Mouse (Mus musculus): ENCODE results near the gene Lyrm7. TPM values are rescaled to one million over a fixed set of nuclear protein-coding genes. Genes with fewer than 3 reads are reported as not detected.

Lyrm7 gene
- polyA plus RNA-seq, 1 experiment from 2014 or later = 6.7 TPM

DNA sequence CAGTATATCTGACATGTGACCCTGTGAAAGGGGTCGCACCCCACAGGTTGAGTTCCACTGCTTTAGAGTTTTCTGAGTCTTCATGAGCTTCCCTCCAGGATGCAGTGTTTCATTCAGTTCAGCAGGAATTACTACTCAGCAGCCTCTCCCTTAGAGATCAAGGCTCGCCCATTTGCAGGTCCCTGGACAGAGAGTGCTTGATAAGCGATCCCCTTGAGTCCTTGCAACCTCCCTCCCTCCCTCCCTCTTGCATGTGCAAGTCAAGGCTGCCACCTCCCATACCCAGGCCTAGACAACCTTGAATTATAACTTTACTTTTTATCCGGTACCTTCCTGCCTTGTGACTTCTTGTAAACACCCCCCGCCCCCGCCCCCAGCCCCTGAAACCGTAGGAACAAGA is 41.2 kb downstream of the Lyrm7 start:
- Histone ChIP-seq H3K9me3 (ENCODE audit: control insufficient read depth, low read length) (no peaks in the 10 kb centered on the region), H3K36me3 (ENCODE audit: control insufficient read depth, insufficient read depth, low read length) (no peaks in the 10 kb centered on the region), H3K27me3 (ENCODE audit: control insufficient read depth, insufficient read depth, low read length) (no peaks in the 10 kb centered on the region), H3K4me3 (ENCODE audit: low read length) (no peak overlapping the region), H3K9ac (ENCODE audit: low read depth, low read length) (no peak overlapping the region), H3K4me1 (ENCODE audit: control insufficient read depth, insufficient read depth, low read length) (no peaks in the 10 kb centered on the region), H3K4me2 (replicated peaks; ENCODE audit: low read depth, low read length) (no peak overlapping the region), H3K27ac (ENCODE audit: low read depth, low read length) (no peak overlapping the region)
- WGBS = 60% methylated on average over 7 of the region's 7 CpGs
- no peak for ATAC-seq (ENCODE audit: low FRiP score, low TSS enrichment)

GRCm38 (mm10) chr11:54817449-54817848 is 43.3 kb downstream of the Lyrm7 start:
- Histone ChIP-seq H3K4me1 (ENCODE audit: control insufficient read depth, insufficient read depth, low read length) (no peaks in the 10 kb centered on the region), H3K9ac (ENCODE audit: low read depth, low read length) (no peak overlapping the region), H3K27ac (ENCODE audit: low read depth, low read length) (no peak overlapping the region), H3K36me3 (ENCODE audit: control insufficient read depth, insufficient read depth, low read length) (no peaks in the 10 kb centered on the region), H3K27me3 (ENCODE audit: control insufficient read depth, insufficient read depth, low read length) (no peaks in the 10 kb centered on the region), H3K4me2 (replicated peaks; ENCODE audit: low read depth, low read length) (no peak overlapping the region), H3K4me3 (ENCODE audit: low read length) (no peak overlapping the region), H3K9me3 (ENCODE audit: control insufficient read depth, low read length) (no peaks in the 10 kb centered on the region)
- no peak for ATAC-seq (ENCODE audit: low FRiP score, low TSS enrichment)
- 78% methylated on average over 4 of the region's 4 CpGs for WGBS

GRCm38 (mm10) chr11:54815659-54816058 is 45.1 kb downstream of the Lyrm7 start:
- H3K4me1 ChIP-seq (ENCODE audit: control insufficient read depth, insufficient read depth, low read length) = no peaks in the 10 kb centered on the region
- H3K4me2 ChIP-seq (replicated peaks; ENCODE audit: low read depth, low read length) = no peak overlapping the region
- no peaks in the 10 kb centered on the region for H3K27me3 ChIP-seq (ENCODE audit: control insufficient read depth, insufficient read depth, low read length)
- H3K36me3 ChIP-seq (ENCODE audit: control insufficient read depth, insufficient read depth, low read length) = no peaks in the 10 kb centered on the region
- no peak overlapping the region for H3K9ac ChIP-seq (ENCODE audit: low read depth, low read length)
- H3K9me3 ChIP-seq (ENCODE audit: control insufficient read depth, low read length) = no peaks in the 10 kb centered on the region
- no peak for ATAC-seq (ENCODE audit: low FRiP score, low TSS enrichment)
- H3K4me3 ChIP-seq (ENCODE audit: low read length) = no peak overlapping the region
- no peak overlapping the region for H3K27ac ChIP-seq (ENCODE audit: low read depth, low read length)

DNA sequence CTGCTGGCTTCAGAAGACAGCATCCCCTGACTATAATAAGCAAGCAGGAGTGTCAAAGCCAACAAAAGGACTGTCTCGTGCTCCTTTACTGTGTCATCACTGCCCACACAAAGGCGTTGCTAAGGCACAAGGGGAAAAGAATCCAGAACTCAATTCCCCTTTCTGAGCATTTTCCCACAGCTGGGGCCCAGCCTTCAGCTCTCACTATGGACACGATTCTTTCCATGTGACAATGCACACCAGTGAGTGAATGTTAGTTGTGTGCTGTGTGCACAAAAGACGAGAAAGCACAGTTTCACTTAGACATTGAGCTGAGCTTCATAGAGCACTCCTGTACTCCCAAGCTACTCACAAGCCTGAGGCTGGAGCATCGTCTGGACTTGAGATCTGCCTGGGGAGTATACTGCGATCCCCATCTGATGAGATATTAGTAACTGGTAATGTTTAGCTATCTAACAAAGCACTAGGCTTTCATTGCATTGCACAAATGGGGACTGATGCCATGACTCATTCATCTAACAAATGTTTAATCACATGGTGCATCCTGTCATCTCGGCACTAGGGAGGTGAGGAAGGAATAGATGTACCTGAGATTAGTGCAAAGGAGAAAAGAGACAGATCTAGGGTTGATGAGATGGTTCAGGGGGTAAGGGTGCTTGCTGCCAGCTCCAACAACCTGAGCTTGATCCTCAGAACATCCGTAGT is 47.8 kb downstream of the Lyrm7 start:
- Histone ChIP-seq H3K36me3 (ENCODE audit: control insufficient read depth, insufficient read depth, low read length) (no peaks in the 10 kb centered on the region), H3K9ac (ENCODE audit: low read depth, low read length) (no peak overlapping the region), H3K9me3 (ENCODE audit: control insufficient read depth, low read length) (no peaks in the 10 kb centered on the region), H3K27me3 (ENCODE audit: control insufficient read depth, insufficient read depth, low read length) (no peaks in the 10 kb centered on the region), H3K4me2 (replicated peaks; ENCODE audit: low read depth, low read length) (no peak overlapping the region), H3K27ac (ENCODE audit: low read depth, low read length) (no peak overlapping the region), H3K4me1 (ENCODE audit: control insufficient read depth, insufficient read depth, low read length) (no peaks in the 10 kb centered on the region), H3K4me3 (ENCODE audit: low read length) (no peak overlapping the region)
- ATAC-seq (ENCODE audit: low FRiP score, low TSS enrichment) = no peak
- 64% methylated on average over 8 of the region's 8 CpGs for WGBS

DNA sequence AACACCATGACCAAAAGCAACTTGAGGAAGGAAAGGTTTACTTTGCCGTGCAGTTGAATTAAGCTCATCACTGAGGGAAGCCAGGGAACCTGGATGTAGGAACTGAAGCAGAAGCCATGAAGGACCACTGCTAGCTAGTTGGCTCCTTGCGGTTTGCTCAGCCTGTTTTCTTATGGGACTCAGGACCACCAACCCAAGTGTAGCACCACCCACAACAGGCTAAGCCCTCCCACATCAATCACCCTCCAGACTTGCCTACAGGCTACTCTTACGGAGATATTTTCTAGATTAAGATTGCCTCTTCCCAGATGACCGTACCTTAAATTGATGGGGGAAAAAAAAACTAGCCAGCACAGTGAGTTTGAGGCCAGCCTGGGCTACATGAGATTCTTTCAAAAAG is 48.4 kb downstream of the Lyrm7 start:
- Histone ChIP-seq H3K27ac (ENCODE audit: low read depth, low read length) (no peak overlapping the region), H3K27me3 (ENCODE audit: control insufficient read depth, insufficient read depth, low read length) (no peaks in the 10 kb centered on the region), H3K36me3 (ENCODE audit: control insufficient read depth, insufficient read depth, low read length) (no peaks in the 10 kb centered on the region), H3K9me3 (ENCODE audit: control insufficient read depth, low read length) (no peaks in the 10 kb centered on the region), H3K4me3 (ENCODE audit: low read length) (no peak overlapping the region), H3K4me1 (ENCODE audit: control insufficient read depth, insufficient read depth, low read length) (no peaks in the 10 kb centered on the region), H3K4me2 (replicated peaks; ENCODE audit: low read depth, low read length) (no peak overlapping the region), H3K9ac (ENCODE audit: low read depth, low read length) (no peak overlapping the region)
- WGBS = 62% methylated on average over 4 of the region's 4 CpGs
- no peak for ATAC-seq (ENCODE audit: low FRiP score, low TSS enrichment)

DNA sequence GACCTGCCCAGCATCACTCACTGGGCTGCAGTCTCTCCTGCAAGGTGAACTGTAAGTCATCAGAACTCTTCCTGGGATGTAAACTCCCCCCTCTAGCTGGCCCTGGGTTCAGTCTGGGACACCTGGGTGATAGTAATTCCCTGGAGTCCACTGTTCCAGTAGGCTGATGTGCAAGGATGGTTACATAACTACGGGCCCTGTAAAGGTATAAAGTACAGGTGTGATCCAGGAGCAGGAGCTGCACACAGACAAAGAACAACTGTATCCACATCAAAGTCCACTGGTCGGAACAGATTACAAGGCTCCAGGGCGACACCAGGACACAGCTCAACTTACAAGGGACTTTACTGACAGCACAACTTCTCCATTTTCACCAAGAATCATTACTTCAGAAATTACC is 49.7 kb downstream of the Lyrm7 start:
- Histone ChIP-seq H3K4me3 (ENCODE audit: low read length) (no peak overlapping the region), H3K4me2 (replicated peaks; ENCODE audit: low read depth, low read length) (no peak overlapping the region), H3K4me1 (ENCODE audit: control insufficient read depth, insufficient read depth, low read length) (no peaks in the 10 kb centered on the region), H3K36me3 (ENCODE audit: control insufficient read depth, insufficient read depth, low read length) (no peaks in the 10 kb centered on the region), H3K9ac (ENCODE audit: low read depth, low read length) (no peak overlapping the region), H3K9me3 (ENCODE audit: control insufficient read depth, low read length) (no peaks in the 10 kb centered on the region), H3K27ac (ENCODE audit: low read depth, low read length) (no peak overlapping the region), H3K27me3 (ENCODE audit: control insufficient read depth, insufficient read depth, low read length) (no peaks in the 10 kb centered on the region)
- ATAC-seq (ENCODE audit: low FRiP score, low TSS enrichment) = no peak
- whole genome bisulfite sequencing = 68% methylated on average over 3 of the region's 3 CpGs

DNA sequence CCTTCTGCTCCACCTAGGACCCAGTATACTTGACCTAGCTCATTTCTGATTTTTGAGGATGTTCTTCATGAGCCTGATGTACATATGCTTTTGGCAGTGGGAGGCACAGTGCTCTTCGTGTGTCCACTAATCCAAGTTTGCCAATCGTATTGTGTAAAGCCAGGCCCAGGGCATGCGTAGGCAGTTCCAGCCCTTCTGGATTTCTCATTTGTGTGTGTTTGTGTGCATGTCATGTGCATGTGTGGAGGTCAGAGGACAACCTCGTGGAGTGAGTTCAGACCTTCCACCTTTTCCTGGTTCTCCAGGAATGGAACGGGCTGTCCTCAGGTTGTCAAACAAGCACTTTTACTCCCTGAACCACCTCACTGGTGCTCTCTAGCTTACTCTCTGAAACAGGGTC is 51.1 kb downstream of the Lyrm7 start:
- H3K4me2 ChIP-seq (replicated peaks; ENCODE audit: low read depth, low read length) = no peak overlapping the region
- H3K27ac ChIP-seq (ENCODE audit: low read depth, low read length) = no peak overlapping the region
- H3K4me3 ChIP-seq (ENCODE audit: low read length) = no peak overlapping the region
- H3K27me3 ChIP-seq (ENCODE audit: control insufficient read depth, insufficient read depth, low read length) = no peaks in the 10 kb centered on the region
- no peak overlapping the region for H3K9ac ChIP-seq (ENCODE audit: low read depth, low read length)
- ATAC-seq (ENCODE audit: low FRiP score, low TSS enrichment) = no peak
- H3K36me3 ChIP-seq (ENCODE audit: control insufficient read depth, insufficient read depth, low read length) = no peaks in the 10 kb centered on the region
- WGBS = 82% methylated on average over 5 of the region's 5 CpGs
- peaks cover 3% of the 10 kb centered on the region; the same call in 1 of the 2 replicates for H3K9me3 ChIP-seq (ENCODE audit: control insufficient read depth, low read length)
- no peaks in the 10 kb centered on the region for H3K4me1 ChIP-seq (ENCODE audit: control insufficient read depth, insufficient read depth, low read length)

DNA sequence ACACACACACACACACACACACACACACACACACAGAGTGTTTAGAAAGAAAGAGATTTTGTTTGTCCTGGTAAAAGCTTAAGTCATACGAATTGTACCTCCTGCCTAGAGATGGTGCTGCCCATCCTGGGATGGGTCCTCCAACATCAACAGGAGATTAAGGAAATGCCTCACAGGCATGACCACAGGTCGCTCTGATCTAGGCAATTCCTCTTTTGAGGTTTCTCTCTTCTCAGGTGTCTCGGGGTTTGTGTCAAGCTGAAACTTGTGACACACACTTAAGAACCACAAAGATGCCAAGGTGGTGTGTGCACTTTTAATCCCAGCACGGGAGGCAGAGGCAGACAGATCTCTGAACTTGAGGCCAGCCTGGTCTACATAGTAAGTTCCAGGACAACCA is 52.5 kb downstream of the Lyrm7 start:
- Histone ChIP-seq H3K4me1 (ENCODE audit: control insufficient read depth, insufficient read depth, low read length) (no peaks in the 10 kb centered on the region), H3K4me2 (replicated peaks; ENCODE audit: low read depth, low read length) (no peak overlapping the region), H3K27ac (ENCODE audit: low read depth, low read length) (no peak overlapping the region), H3K27me3 (ENCODE audit: control insufficient read depth, insufficient read depth, low read length) (no peaks in the 10 kb centered on the region), H3K9ac (ENCODE audit: low read depth, low read length) (no peak overlapping the region), H3K36me3 (ENCODE audit: control insufficient read depth, insufficient read depth, low read length) (no peaks in the 10 kb centered on the region), H3K9me3 (ENCODE audit: control insufficient read depth, low read length) (peaks cover 4% of the 10 kb centered on the region; the same call in 1 of the 2 replicates), H3K4me3 (ENCODE audit: low read length) (no peak overlapping the region)
- 87% methylated on average over 4 of the region's 4 CpGs for WGBS
- ATAC-seq (ENCODE audit: low FRiP score, low TSS enrichment) = no peak

- WGBS = 63% methylated on average over 9 of the region's 9 CpGs
- H3K4me2 ChIP-seq (replicated peaks; ENCODE audit: low read depth, low read length) = no peak overlapping the region
These were observed 53.0 kb downstream of the Lyrm7 start for GRCm38 (mm10) chr11:54807669-54808068.

More at GRCm38 (mm10) chr11:54807669-54808068, 53.0 kb downstream of the Lyrm7 start:
- Histone ChIP-seq H3K27me3 (ENCODE audit: control insufficient read depth, insufficient read depth, low read length) (no peaks in the 10 kb centered on the region), H3K36me3 (ENCODE audit: control insufficient read depth, insufficient read depth, low read length) (no peaks in the 10 kb centered on the region), H3K27ac (ENCODE audit: low read depth, low read length) (no peak overlapping the region), H3K4me1 (ENCODE audit: control insufficient read depth, insufficient read depth, low read length) (no peaks in the 10 kb centered on the region), H3K9me3 (ENCODE audit: control insufficient read depth, low read length) (peaks cover 4% of the 10 kb centered on the region; the same call in 1 of the 2 replicates), H3K4me3 (ENCODE audit: low read length) (no peak overlapping the region), H3K9ac (ENCODE audit: low read depth, low read length) (no peak overlapping the region)
- ATAC-seq (ENCODE audit: low FRiP score, low TSS enrichment) = no peak
